Mouse (Mus musculus): ENCODE measurements at regions not wholly inside any gene's neighbourhood (a gene's known extent, or its start where the extent isn't known, plus 50 kb on each side); places are given as distances from the start of the nearest gene placed in this dataset.

DNA sequence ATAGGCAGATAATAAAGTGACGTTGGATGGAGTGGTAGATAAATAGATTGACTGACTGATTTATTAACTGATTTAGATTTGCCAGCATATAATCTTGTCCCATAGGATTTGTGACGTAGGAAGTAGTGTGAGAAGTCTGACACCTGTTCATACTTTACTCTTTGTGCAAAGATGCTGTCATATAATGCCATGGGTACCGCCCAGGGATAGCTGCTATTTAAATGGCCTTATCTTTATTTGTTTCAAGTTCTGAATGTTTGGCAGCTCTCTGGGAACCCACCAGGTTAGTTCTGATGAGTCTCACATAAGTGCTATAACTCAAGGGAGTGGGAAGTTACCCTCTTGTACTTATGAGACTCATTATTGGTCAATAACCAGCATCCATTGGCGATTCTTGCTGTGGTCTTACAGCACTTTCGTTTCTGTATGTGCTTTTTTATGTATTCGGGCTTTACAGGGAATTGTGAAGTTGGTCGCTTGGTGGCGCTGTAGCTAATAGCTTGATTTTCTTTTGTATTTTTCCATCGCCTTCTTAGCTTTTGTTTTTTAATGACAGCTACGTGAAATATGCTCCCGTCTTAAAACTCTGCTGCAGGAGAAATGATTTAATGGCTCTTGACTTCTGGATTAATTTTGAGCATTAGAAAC, 55.2 kb upstream of the Cerkl start:
- TF ChIP-seq CTCF (IDR thresholded peaks at IDR 0.05; ENCODE audit: low read depth) = peak; percentile 40; the same call in 1 of the 2 replicates
- no peak for TF ChIP-seq EP300 (IDR thresholded peaks at IDR 0.05; ENCODE audit: low read depth)

All from liver, embryonic 14.5 days (tissue).